In genomic region chr19:42026158-42026557, GRCm38 (mm10) we compare ENCODE assay signal across 9 mouse cellular contexts. TPM values are rescaled to one million over a fixed set of nuclear protein-coding genes. Genes with fewer than 3 reads are reported as not detected.
DNase-seq lines count a peak whose midpoint lies in the region; ATAC-seq lines count a peak whose summit lies in the region.
"Had no signal": no experiment of that assay in that cellular context is flagged by ENCODE, and none has a peak within 500 bp of the region (broad histone marks: within the 10 kb centered on the region; RNA-seq: fewer than 3 reads in every experiment).

No protein-coding gene starts in this region.

- no peak overlapping the region for H3K9ac ChIP-seq in liver, embryonic 12.5 days
- no peak overlapping the region for H3K9ac ChIP-seq in stomach, embryonic 16.5 days (ENCODE audit: low read length)

- no peak overlapping the region for H3K4me2 ChIP-seq in liver, embryonic 12.5 days
- no peak overlapping the region for H3K4me2 ChIP-seq in stomach, embryonic 16.5 days (ENCODE audit: low read depth, low read length)

- H3K27ac ChIP-seq in embryonic facial prominence, embryonic 10.5 days (replicated peaks): no peak overlapping the region
- no peak overlapping the region for H3K27ac ChIP-seq in heart, embryonic 10.5 days
- H3K27ac ChIP-seq in liver, embryonic 12.5 days: no peak overlapping the region
- no peak overlapping the region for H3K27ac ChIP-seq in stomach, embryonic 16.5 days (ENCODE audit: low read length)

- peaks cover 28% of the 10 kb centered on the region for H3K4me1 ChIP-seq in embryonic facial prominence, embryonic 10.5 days
- H3K4me1 ChIP-seq in heart, embryonic 10.5 days: peaks cover 26% of the 10 kb centered on the region
- H3K4me1 ChIP-seq in liver, embryonic 12.5 days: no peaks in the 10 kb centered on the region
- H3K4me1 ChIP-seq in stomach, embryonic 16.5 days (ENCODE audit: control insufficient read depth, insufficient read depth, low read length): no peaks in the 10 kb centered on the region

- 10% methylated on average over 5 of the region's 5 CpGs for WGBS in embryonic facial prominence, embryonic 10.5 days
- WGBS in heart, embryonic 10.5 days: 5% methylated on average over 5 of the region's 5 CpGs
- WGBS in liver, embryonic 12.5 days (ENCODE audit: insufficient replicate concordance): 6% methylated on average over 5 of the region's 5 CpGs
- WGBS in stomach, embryonic 16.5 days: 3% methylated on average over 5 of the region's 5 CpGs

- no peak overlapping the region for H3K4me3 ChIP-seq in embryonic facial prominence, embryonic 10.5 days
- no peak overlapping the region for H3K4me3 ChIP-seq in heart, embryonic 10.5 days
- H3K4me3 ChIP-seq in liver, embryonic 12.5 days: no peak overlapping the region
- no peak overlapping the region for H3K4me3 ChIP-seq in stomach, embryonic 16.5 days (replicated peaks; ENCODE audit: low read length)
- H3K4me3 ChIP-seq: erythroblast, embryonic 14.5 days had no signal

- peak; percentile 77 to 79 for DNase-seq in B cell, adult 2 months
- peak; percentile 89 for DNase-seq in adrenal gland, postnatal 10 days
- DNase-seq in embryonic facial prominence, embryonic 10.5 days (ENCODE audit: low spot score): peak; percentile 81
- peak; percentile 89 for DNase-seq in heart, embryonic 10.5 days (ENCODE audit: low spot score)
- DNase-seq in kidney, postnatal 25 days: peak; percentile 85 to 90
- DNase-seq in neural tube, embryonic 10.5 days (ENCODE audit: extremely low spot score, low spot score): peak; percentile 78

- ATAC-seq in liver, embryonic 12.5 days: peak; percentile 47; the same call in 1 of the 2 replicates
- peak; percentile 57; the same call in 1 of the 2 replicates for ATAC-seq in stomach, embryonic 16.5 days (ENCODE audit: insufficient read depth, low FRiP score)

- no peaks in the 10 kb centered on the region for H3K9me3 ChIP-seq in embryonic facial prominence, embryonic 10.5 days
- H3K9me3 ChIP-seq in heart, embryonic 10.5 days: no peaks in the 10 kb centered on the region
- H3K9me3 ChIP-seq in liver, embryonic 12.5 days (replicated peaks): no peaks in the 10 kb centered on the region
- no peaks in the 10 kb centered on the region for H3K9me3 ChIP-seq in stomach, embryonic 16.5 days (replicated peaks; ENCODE audit: control insufficient read depth, low read length)

- H3K27me3 ChIP-seq in embryonic facial prominence, embryonic 10.5 days (replicated peaks; ENCODE audit: low read depth, poor library complexity, severe bottlenecking): no peaks in the 10 kb centered on the region
- no peaks in the 10 kb centered on the region for H3K27me3 ChIP-seq in heart, embryonic 10.5 days (ENCODE audit: insufficient read depth, poor library complexity, severe bottlenecking)
- H3K27me3 ChIP-seq in liver, embryonic 12.5 days (replicated peaks): no peaks in the 10 kb centered on the region
- no peaks in the 10 kb centered on the region for H3K27me3 ChIP-seq in stomach, embryonic 16.5 days (ENCODE audit: control insufficient read depth, insufficient read depth, low read length)

- no peaks in the 10 kb centered on the region for H3K36me3 ChIP-seq in embryonic facial prominence, embryonic 10.5 days (replicated peaks)
- no peaks in the 10 kb centered on the region for H3K36me3 ChIP-seq in heart, embryonic 10.5 days
- no peaks in the 10 kb centered on the region for H3K36me3 ChIP-seq in liver, embryonic 12.5 days
- no peaks in the 10 kb centered on the region for H3K36me3 ChIP-seq in stomach, embryonic 16.5 days (ENCODE audit: control insufficient read depth, insufficient read depth, low read length)

RNA-seq across cellular contexts. Expression of gene Ankrd2, which starts 9.6 kb away (rescaled TPM):
- 1 to 10 TPM; 2.2 to 5.9 TPM for total RNA-seq in adrenal gland, postnatal 10 days (2021)
- polyA plus RNA-seq in embryonic facial prominence, embryonic 10.5 days (2016; fragmentation: Nextera tagmentation; extraction: Ambion mirVana): 0.22 TPM in 1 of 2 replicates, not detected in the other
- not detected in 2 replicates for polyA plus RNA-seq in heart, embryonic 10.5 days (2016; fragmentation: Nextera tagmentation; extraction: Ambion mirVana)
- polyA plus RNA-seq in liver, embryonic 12.5 days (2016; fragmentation: Nextera tagmentation; extraction: Ambion mirVana): 0.11 and 0.20 TPM in 2 replicates
- polyA plus RNA-seq in stomach, embryonic 16.5 days (2015; fragmentation: Nextera tagmentation; extraction: Ambion mirVana): 0.84 TPM in 1 of 2 replicates, not detected in the other
- polyA plus RNA-seq: erythroblast, embryonic 14.5 days had no signal

RNA-seq across cellular contexts. Expression of gene Hoga1, which starts 19.3 kb away (rescaled TPM):
- total RNA-seq in adrenal gland, postnatal 10 days (2021): 10 to 100 TPM; 24.6 to 39.9 TPM
- 1.1 and 1.3 TPM in 2 replicates for polyA plus RNA-seq in embryonic facial prominence, embryonic 10.5 days (2016; fragmentation: Nextera tagmentation; extraction: Ambion mirVana)
- 0.85 and 1.6 TPM in 2 replicates for polyA plus RNA-seq in heart, embryonic 10.5 days (2016; fragmentation: Nextera tagmentation; extraction: Ambion mirVana)
- 11.6 and 11.9 TPM in 2 replicates for polyA plus RNA-seq in liver, embryonic 12.5 days (2016; fragmentation: Nextera tagmentation; extraction: Ambion mirVana)
- polyA plus RNA-seq in stomach, embryonic 16.5 days (2015; fragmentation: Nextera tagmentation; extraction: Ambion mirVana): 3.5 and 3.6 TPM in 2 replicates
- polyA plus RNA-seq: erythroblast, embryonic 14.5 days had no signal

RNA-seq across cellular contexts. Expression of gene 4933411K16Rik, which starts 25.9 kb away (rescaled TPM):
- total RNA-seq in adrenal gland, postnatal 10 days (2021): 1 to 10 TPM in 1 of 2 experiments, under 1 TPM in 1; 0.75 to 1.3 TPM
- polyA plus RNA-seq in embryonic facial prominence, embryonic 10.5 days (2016; fragmentation: Nextera tagmentation; extraction: Ambion mirVana): 0.17 TPM in 1 of 2 replicates, not detected in the other
- 0.15 TPM in 1 of 2 replicates, not detected in the other for polyA plus RNA-seq in heart, embryonic 10.5 days (2016; fragmentation: Nextera tagmentation; extraction: Ambion mirVana)
- 0.08 TPM in 1 of 2 replicates, not detected in the other for polyA plus RNA-seq in liver, embryonic 12.5 days (2016; fragmentation: Nextera tagmentation; extraction: Ambion mirVana)
- not detected in 2 replicates for polyA plus RNA-seq in stomach, embryonic 16.5 days (2015; fragmentation: Nextera tagmentation; extraction: Ambion mirVana)
- polyA plus RNA-seq: erythroblast, embryonic 14.5 days had no signal

RNA-seq across cellular contexts. Expression of gene Ubtd1, which starts 44.6 kb away (rescaled TPM):
- 10 to 100 TPM; 17.1 to 20.2 TPM for total RNA-seq in adrenal gland, postnatal 10 days (2021)
- 13.2 and 13.5 TPM in 2 replicates for polyA plus RNA-seq in embryonic facial prominence, embryonic 10.5 days (2016; fragmentation: Nextera tagmentation; extraction: Ambion mirVana)
- 12.4 and 14.0 TPM in 2 replicates for polyA plus RNA-seq in heart, embryonic 10.5 days (2016; fragmentation: Nextera tagmentation; extraction: Ambion mirVana)
- polyA plus RNA-seq in liver, embryonic 12.5 days (2016; fragmentation: Nextera tagmentation; extraction: Ambion mirVana): 5.6 and 5.7 TPM in 2 replicates
- 13.4 and 14.8 TPM in 2 replicates for polyA plus RNA-seq in stomach, embryonic 16.5 days (2015; fragmentation: Nextera tagmentation; extraction: Ambion mirVana)

RNA-seq across cellular contexts. Expression of gene Mms19, which starts 45.2 kb away (rescaled TPM):
- 10 to 100 TPM; 15.5 to 24.2 TPM for total RNA-seq in adrenal gland, postnatal 10 days (2021)
- 43.1 and 45.0 TPM in 2 replicates for polyA plus RNA-seq in embryonic facial prominence, embryonic 10.5 days (2016; fragmentation: Nextera tagmentation; extraction: Ambion mirVana)
- polyA plus RNA-seq in heart, embryonic 10.5 days (2016; fragmentation: Nextera tagmentation; extraction: Ambion mirVana): 25.4 and 27.0 TPM in 2 replicates
- 18.3 and 20.9 TPM in 2 replicates for polyA plus RNA-seq in liver, embryonic 12.5 days (2016; fragmentation: Nextera tagmentation; extraction: Ambion mirVana)
- 27.6 and 31.5 TPM in 2 replicates for polyA plus RNA-seq in stomach, embryonic 16.5 days (2015; fragmentation: Nextera tagmentation; extraction: Ambion mirVana)
